Mouse (Mus musculus): ENCODE results near the gene Tmem108.

DNA sequence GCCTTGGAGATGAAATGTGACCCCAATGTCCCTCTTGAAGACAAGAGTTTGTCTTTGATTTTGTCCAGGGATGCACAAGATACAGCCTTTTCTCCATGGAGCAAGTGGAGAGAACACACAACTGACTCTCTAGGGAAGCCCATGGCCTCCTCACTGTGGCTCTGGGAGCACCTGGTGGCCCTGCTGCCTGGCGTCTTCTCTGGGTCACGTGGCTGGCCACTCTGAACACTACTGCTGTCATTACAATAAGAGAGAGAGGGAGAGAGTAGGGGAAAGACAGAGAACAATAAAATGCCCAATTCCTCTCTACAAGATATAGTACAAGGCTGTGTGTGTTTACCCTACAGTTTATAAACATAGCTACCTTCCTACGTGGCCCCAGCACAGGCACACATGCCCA lies 40.2 kb downstream of the Tmem108 start:
- no peak for TF ChIP-seq CTCF (IDR thresholded peaks at IDR 0.05; ENCODE audit: low read depth)
- TF ChIP-seq EP300 (IDR thresholded peaks at IDR 0.05; ENCODE audit: low read depth), result no peak

Measured in liver, postnatal 0 days (tissue).